Mouse (Mus musculus): ENCODE measurements around the gene Prr12. TPM values are rescaled to one million over a fixed set of nuclear protein-coding genes. Genes with fewer than 3 reads are reported as not detected.

The Prr12 gene
- polyA plus RNA-seq (2014; fragmentation: Illumina TruSeq; extraction: RNeasy Lipid Tissue Mini Kit (QIAGEN cat#74804); ENCODE audit: low read depth, low replicate concordance), result 15.7 TPM

DNA sequence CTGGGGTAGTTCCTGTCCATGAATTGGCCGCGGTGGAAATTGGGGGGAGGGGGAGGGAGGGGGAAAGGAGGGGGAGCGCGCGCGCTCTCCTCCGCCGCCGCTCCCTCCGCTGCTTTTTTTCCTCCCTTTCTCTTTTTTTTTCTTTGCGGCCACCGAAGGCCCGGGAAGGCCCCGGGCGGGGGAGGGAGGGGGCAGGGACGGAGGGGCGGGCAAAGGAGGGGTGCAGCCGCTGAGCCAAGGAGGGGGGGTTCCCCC lies at the start of gene Prr12:
Gene Prr12, minus strand, starts transcription at position 20 of the 255 bp plus-strand sequence.

GRCm38 (mm10) chr7:45092048-45092447 lies 39.4 kb upstream of the Prr12 start, which contains the start of gene Rcn3:
Gene Rcn3 (minus strand): TSS chr7:45092221.

DNA sequence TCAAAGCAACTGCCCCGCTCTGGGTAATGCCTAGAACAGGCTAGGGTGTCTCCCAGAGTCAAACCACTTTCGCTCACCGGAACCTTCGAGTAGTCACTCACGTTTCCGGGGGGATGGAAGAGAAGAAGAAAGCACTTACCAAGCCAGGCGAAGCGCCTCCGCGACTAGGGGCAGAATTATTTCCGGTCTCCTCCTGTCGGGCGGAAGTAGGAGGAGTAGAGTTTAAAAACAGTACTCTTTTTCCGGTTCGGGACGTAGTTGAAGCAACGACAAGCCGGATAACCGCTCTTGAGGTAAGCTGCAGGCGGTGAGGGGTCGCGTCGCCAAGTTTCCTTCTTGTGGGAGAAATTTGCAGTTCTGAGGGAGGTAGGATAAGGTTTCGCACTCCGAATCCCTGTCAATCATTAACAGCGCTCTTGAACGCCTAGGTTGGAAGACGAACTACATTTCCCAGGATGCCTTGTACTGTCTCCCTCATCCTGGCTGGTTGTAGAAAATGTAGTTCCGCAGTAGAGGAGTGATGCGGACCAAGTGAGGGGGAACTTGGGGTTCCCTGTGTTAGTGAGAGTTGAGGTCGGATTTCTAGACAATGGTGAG lies 9.7 kb upstream of the Prr12 start, which contains the start of the genes Nosip and Prrg2:
Gene Nosip, plus strand, starts transcription at position 191 of the 597 bp plus-strand sequence.
Gene Prrg2, minus strand, starts transcription at position 439 of the 597 bp plus-strand sequence.

GRCm38 (mm10) chr7:45017242-45018061 lies 35.2 kb downstream of the Prr12 start, which contains the start of gene Rras:
Gene Rras (plus strand): TSS chr7:45017961.

GRCm38 (mm10) chr7:45015957-45016612 lies 36.6 kb downstream of the Prr12 start, which contains the start of gene Scaf1:
Gene Scaf1 (minus strand): TSS chr7:45016363.

GRCm38 (mm10) chr7:44998501-44998955 lies 54.2 kb downstream of the Prr12 start, which contains the start of gene Bcl2l12:
Gene Bcl2l12 (minus strand): TSS chr7:44998712.

GRCm38 (mm10) chr7:44997231-44997939 lies 55.3 kb downstream of the Prr12 start, which contains the start of gene Irf3:
Gene Irf3 (plus strand): TSS chr7:44997648.

DNA sequence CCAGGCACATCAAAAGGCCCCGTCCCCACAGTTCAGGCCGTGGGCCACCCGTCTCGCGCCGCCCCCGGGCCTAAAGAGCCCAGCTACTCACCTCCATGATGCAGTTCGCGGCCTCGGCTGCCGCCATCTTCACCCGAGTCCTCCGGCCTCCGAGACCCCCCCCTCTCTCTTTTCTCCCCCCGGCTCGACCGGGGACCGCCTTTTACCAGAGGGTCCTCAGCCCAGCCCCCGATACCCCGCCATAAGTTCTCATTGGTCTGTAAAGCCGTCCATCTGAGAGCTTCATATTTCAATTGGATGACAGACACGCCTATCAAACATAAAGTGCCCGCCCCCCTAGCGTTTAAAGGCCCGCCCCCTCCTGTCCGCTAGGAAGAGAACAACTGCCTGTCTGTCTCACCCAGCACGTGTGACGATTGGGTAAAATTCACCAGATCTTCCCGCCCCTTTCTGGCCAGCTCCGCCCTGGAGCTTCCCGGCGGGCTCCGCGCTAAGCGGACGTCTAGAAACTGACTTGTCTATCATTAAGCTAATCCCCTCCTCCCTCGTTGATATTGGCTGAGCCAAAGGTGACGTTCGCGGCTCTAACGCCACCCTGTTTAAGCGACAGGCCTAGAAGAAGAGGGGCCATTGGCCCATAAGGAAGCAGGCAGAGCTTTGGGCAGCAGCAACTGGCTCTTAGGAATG lies 66.3 kb downstream of the Prr12 start, which contains the start of gene Prmt1:
Gene Prmt1, minus strand, starts transcription at position 377 of the 687 bp plus-strand sequence.

Other genes starting within 250 kb of the Prr12 start
- 20.1 TPM for gene Nup62, start 236.8 kb downstream of the Prr12 start, polyA plus RNA-seq (2014; fragmentation: Illumina TruSeq; extraction: RNeasy Lipid Tissue Mini Kit (QIAGEN cat#74804); ENCODE audit: low read depth, low replicate concordance)
- gene Il4i1, start 236.5 kb downstream of the Prr12 start, polyA plus RNA-seq (2014; fragmentation: Illumina TruSeq; extraction: RNeasy Lipid Tissue Mini Kit (QIAGEN cat#74804); ENCODE audit: low read depth, low replicate concordance), result 3.5 TPM
- gene Atf5, start 236.2 kb downstream of the Prr12 start, polyA plus RNA-seq (2014; fragmentation: Illumina TruSeq; extraction: RNeasy Lipid Tissue Mini Kit (QIAGEN cat#74804); ENCODE audit: low read depth, low replicate concordance), result 71.7 TPM
- 54.3 TPM for gene Akt1s1, start 203.9 kb downstream of the Prr12 start, polyA plus RNA-seq (2014; fragmentation: Illumina TruSeq; extraction: RNeasy Lipid Tissue Mini Kit (QIAGEN cat#74804); ENCODE audit: low read depth, low replicate concordance)
- 65.2 TPM for gene Tbc1d17, start 203.8 kb downstream of the Prr12 start, polyA plus RNA-seq (2014; fragmentation: Illumina TruSeq; extraction: RNeasy Lipid Tissue Mini Kit (QIAGEN cat#74804); ENCODE audit: low read depth, low replicate concordance)
- 30.0 TPM for gene Pnkp, start 195.7 kb downstream of the Prr12 start, polyA plus RNA-seq (2014; fragmentation: Illumina TruSeq; extraction: RNeasy Lipid Tissue Mini Kit (QIAGEN cat#74804); ENCODE audit: low read depth, low replicate concordance)
- 146 TPM for gene Ptov1, start 183.1 kb downstream of the Prr12 start, polyA plus RNA-seq (2014; fragmentation: Illumina TruSeq; extraction: RNeasy Lipid Tissue Mini Kit (QIAGEN cat#74804); ENCODE audit: low read depth, low replicate concordance)
- gene Med25, start 160.2 kb downstream of the Prr12 start, polyA plus RNA-seq (2014; fragmentation: Illumina TruSeq; extraction: RNeasy Lipid Tissue Mini Kit (QIAGEN cat#74804); ENCODE audit: low read depth, low replicate concordance), result 66.0 TPM
- gene Fuz, start 156.8 kb downstream of the Prr12 start, polyA plus RNA-seq (2014; fragmentation: Illumina TruSeq; extraction: RNeasy Lipid Tissue Mini Kit (QIAGEN cat#74804); ENCODE audit: low read depth, low replicate concordance), result 22.8 TPM
- 62.5 TPM for gene Ap2a1, start 123.4 kb downstream of the Prr12 start, polyA plus RNA-seq (2014; fragmentation: Illumina TruSeq; extraction: RNeasy Lipid Tissue Mini Kit (QIAGEN cat#74804); ENCODE audit: low read depth, low replicate concordance)
- 12.6 TPM for gene Tsks, start 109.7 kb downstream of the Prr12 start, polyA plus RNA-seq (2014; fragmentation: Illumina TruSeq; extraction: RNeasy Lipid Tissue Mini Kit (QIAGEN cat#74804); ENCODE audit: low read depth, low replicate concordance)
- gene Cpt1c, start 78.0 kb downstream of the Prr12 start, polyA plus RNA-seq (2014; fragmentation: Illumina TruSeq; extraction: RNeasy Lipid Tissue Mini Kit (QIAGEN cat#74804); ENCODE audit: low read depth, low replicate concordance), result 8.7 TPM
- 132 TPM for gene Prmt1, start 66.3 kb downstream of the Prr12 start, polyA plus RNA-seq (2014; fragmentation: Illumina TruSeq; extraction: RNeasy Lipid Tissue Mini Kit (QIAGEN cat#74804); ENCODE audit: low read depth, low replicate concordance)
- 87.2 TPM for gene Irf3, start 55.2 kb downstream of the Prr12 start, polyA plus RNA-seq (2014; fragmentation: Illumina TruSeq; extraction: RNeasy Lipid Tissue Mini Kit (QIAGEN cat#74804); ENCODE audit: low read depth, low replicate concordance)
- 18.5 TPM for gene Bcl2l12, start 54.2 kb downstream of the Prr12 start, polyA plus RNA-seq (2014; fragmentation: Illumina TruSeq; extraction: RNeasy Lipid Tissue Mini Kit (QIAGEN cat#74804); ENCODE audit: low read depth, low replicate concordance)
- gene Scaf1, start 36.5 kb downstream of the Prr12 start, polyA plus RNA-seq (2014; fragmentation: Illumina TruSeq; extraction: RNeasy Lipid Tissue Mini Kit (QIAGEN cat#74804); ENCODE audit: low read depth, low replicate concordance), result 57.7 TPM
- 131 TPM for gene Rras, start 34.9 kb downstream of the Prr12 start, polyA plus RNA-seq (2014; fragmentation: Illumina TruSeq; extraction: RNeasy Lipid Tissue Mini Kit (QIAGEN cat#74804); ENCODE audit: low read depth, low replicate concordance)
- gene Nosip, start 9.5 kb upstream of the Prr12 start, polyA plus RNA-seq (2014; fragmentation: Illumina TruSeq; extraction: RNeasy Lipid Tissue Mini Kit (QIAGEN cat#74804); ENCODE audit: low read depth, low replicate concordance), result 43.3 TPM
- gene Prrg2, start 9.8 kb upstream of the Prr12 start, polyA plus RNA-seq (2014; fragmentation: Illumina TruSeq; extraction: RNeasy Lipid Tissue Mini Kit (QIAGEN cat#74804); ENCODE audit: low read depth, low replicate concordance), result 40.3 TPM
- 67.3 TPM for gene Rcn3, start 39.3 kb upstream of the Prr12 start, polyA plus RNA-seq (2014; fragmentation: Illumina TruSeq; extraction: RNeasy Lipid Tissue Mini Kit (QIAGEN cat#74804); ENCODE audit: low read depth, low replicate concordance)
- 149 TPM for gene Fcgrt, start 51.0 kb upstream of the Prr12 start, polyA plus RNA-seq (2014; fragmentation: Illumina TruSeq; extraction: RNeasy Lipid Tissue Mini Kit (QIAGEN cat#74804); ENCODE audit: low read depth, low replicate concordance)
- gene Rps11, start 71.6 kb upstream of the Prr12 start, polyA plus RNA-seq (2014; fragmentation: Illumina TruSeq; extraction: RNeasy Lipid Tissue Mini Kit (QIAGEN cat#74804); ENCODE audit: low read depth, low replicate concordance), result 1,035 TPM
- 2,139 TPM for gene Rpl13a, start 75.9 kb upstream of the Prr12 start, polyA plus RNA-seq (2014; fragmentation: Illumina TruSeq; extraction: RNeasy Lipid Tissue Mini Kit (QIAGEN cat#74804); ENCODE audit: low read depth, low replicate concordance)
- not detected for gene Gm45713, start 83.3 kb upstream of the Prr12 start, polyA plus RNA-seq (2014; fragmentation: Illumina TruSeq; extraction: RNeasy Lipid Tissue Mini Kit (QIAGEN cat#74804); ENCODE audit: low read depth, low replicate concordance)
- 23.0 TPM for gene Flt3l, start 83.6 kb upstream of the Prr12 start, polyA plus RNA-seq (2014; fragmentation: Illumina TruSeq; extraction: RNeasy Lipid Tissue Mini Kit (QIAGEN cat#74804); ENCODE audit: low read depth, low replicate concordance)
- 44.6 TPM for gene Pih1d1, start 101.4 kb upstream of the Prr12 start, polyA plus RNA-seq (2014; fragmentation: Illumina TruSeq; extraction: RNeasy Lipid Tissue Mini Kit (QIAGEN cat#74804); ENCODE audit: low read depth, low replicate concordance)
- 22.5 TPM for gene Aldh16a1, start 101.7 kb upstream of the Prr12 start, polyA plus RNA-seq (2014; fragmentation: Illumina TruSeq; extraction: RNeasy Lipid Tissue Mini Kit (QIAGEN cat#74804); ENCODE audit: low read depth, low replicate concordance)
- 0.97 TPM for gene Slc17a7, start 111.1 kb upstream of the Prr12 start, polyA plus RNA-seq (2014; fragmentation: Illumina TruSeq; extraction: RNeasy Lipid Tissue Mini Kit (QIAGEN cat#74804); ENCODE audit: low read depth, low replicate concordance)
- gene Gfy, start 126.7 kb upstream of the Prr12 start, polyA plus RNA-seq (2014; fragmentation: Illumina TruSeq; extraction: RNeasy Lipid Tissue Mini Kit (QIAGEN cat#74804); ENCODE audit: low read depth, low replicate concordance), result not detected
- gene Pth2, start 128.1 kb upstream of the Prr12 start, polyA plus RNA-seq (2014; fragmentation: Illumina TruSeq; extraction: RNeasy Lipid Tissue Mini Kit (QIAGEN cat#74804); ENCODE audit: low read depth, low replicate concordance), result not detected
- 1.5 TPM for gene Ccdc155, start 152.0 kb upstream of the Prr12 start, polyA plus RNA-seq (2014; fragmentation: Illumina TruSeq; extraction: RNeasy Lipid Tissue Mini Kit (QIAGEN cat#74804); ENCODE audit: low read depth, low replicate concordance)
- gene Dkkl1, start 159.3 kb upstream of the Prr12 start, polyA plus RNA-seq (2014; fragmentation: Illumina TruSeq; extraction: RNeasy Lipid Tissue Mini Kit (QIAGEN cat#74804); ENCODE audit: low read depth, low replicate concordance), result 37.0 TPM
- 17.0 TPM for gene Tead2, start 162.9 kb upstream of the Prr12 start, polyA plus RNA-seq (2014; fragmentation: Illumina TruSeq; extraction: RNeasy Lipid Tissue Mini Kit (QIAGEN cat#74804); ENCODE audit: low read depth, low replicate concordance)
- gene Cd37, start 186.2 kb upstream of the Prr12 start, polyA plus RNA-seq (2014; fragmentation: Illumina TruSeq; extraction: RNeasy Lipid Tissue Mini Kit (QIAGEN cat#74804); ENCODE audit: low read depth, low replicate concordance), result 13.6 TPM
- gene Slc6a16, start 188.2 kb upstream of the Prr12 start, polyA plus RNA-seq (2014; fragmentation: Illumina TruSeq; extraction: RNeasy Lipid Tissue Mini Kit (QIAGEN cat#74804); ENCODE audit: low read depth, low replicate concordance), result 1.4 TPM
- gene Slc6a21, start 224.6 kb upstream of the Prr12 start, polyA plus RNA-seq (2014; fragmentation: Illumina TruSeq; extraction: RNeasy Lipid Tissue Mini Kit (QIAGEN cat#74804); ENCODE audit: low read depth, low replicate concordance), result 9.4 TPM

Measured in adipose tissue, adult 10 weeks (tissue).